In the genomic region with DNA sequence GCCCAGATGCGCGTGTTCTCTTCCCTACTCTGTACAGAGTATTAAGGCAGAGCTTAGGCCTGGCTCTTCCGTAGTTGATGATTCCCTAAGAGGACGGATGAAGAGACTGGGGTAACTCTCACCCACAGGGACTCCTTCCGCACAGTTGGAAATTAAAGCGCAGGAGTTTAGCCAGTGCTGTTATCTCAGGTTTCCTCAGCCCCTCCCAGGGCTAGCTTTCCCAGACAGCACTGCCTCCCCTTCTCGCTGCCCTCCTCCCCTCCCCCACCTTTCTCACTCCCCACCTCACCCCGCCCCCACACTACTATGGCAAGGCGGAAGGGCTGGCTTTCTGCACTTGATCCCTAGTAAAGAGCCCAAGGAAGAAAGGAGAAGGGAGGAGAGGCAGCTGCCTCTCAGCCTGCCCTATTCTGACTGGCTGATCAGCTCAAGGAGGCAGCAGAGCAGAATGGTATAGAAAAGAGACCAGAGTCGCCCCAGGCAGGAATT, we compare ENCODE assay signal across 9 mouse cellular contexts. TPM values are rescaled to one million over a fixed set of nuclear protein-coding genes. Genes with fewer than 3 reads are reported as not detected.
DNase-seq lines count a peak whose midpoint lies in the region; ATAC-seq lines count a peak whose summit lies in the region.
"Had no signal": no experiment of that assay in that cellular context is flagged by ENCODE, and none has a peak within 500 bp of the region (broad histone marks: within the 10 kb centered on the region; RNA-seq: fewer than 3 reads in every experiment).

No protein-coding gene starts in this region.

- H3K27ac ChIP-seq in heart, embryonic 12.5 days (ENCODE audit: poor library complexity, severe bottlenecking) = peak overlapping the region; percentile 78
- peak overlapping the region; percentile 83 for H3K27ac ChIP-seq in intestine, embryonic 15.5 days

- H3K9ac ChIP-seq in heart, embryonic 12.5 days = peak overlapping the region; percentile 45; the same call in 1 of the 2 replicates
- no peak overlapping the region for H3K9ac ChIP-seq in intestine, embryonic 15.5 days

- H3K27me3 ChIP-seq in heart, embryonic 12.5 days (replicated peaks) = no peaks in the 10 kb centered on the region
- no peaks in the 10 kb centered on the region for H3K27me3 ChIP-seq in intestine, embryonic 15.5 days (replicated peaks)
- H3K27me3 ChIP-seq: CH12.LX had no signal

- no peak for DNase-seq in heart, adult 8-10 months (ENCODE audit: low spot score)
- DNase-seq in embryo, embryonic 10.5 days (ENCODE audit: low spot score) = peak; percentile 85
- DNase-seq in mesoderm, embryonic 11.5 days (ENCODE audit: low read depth, low spot score) = peak; percentile 77
- no peak for DNase-seq in layer of hippocampus, adult 18-20 months (ENCODE audit: low spot score in 2 of 2)
- no peak for DNase-seq in right cerebral cortex, postnatal 36 days (ENCODE audit: low spot score in 2 of 2)

- peaks cover 6% of the 10 kb centered on the region for H3K4me1 ChIP-seq in heart, embryonic 12.5 days (replicated peaks)
- no peaks in the 10 kb centered on the region for H3K4me1 ChIP-seq in intestine, embryonic 15.5 days (replicated peaks)

- no peaks in the 10 kb centered on the region for H3K9me3 ChIP-seq in heart, embryonic 12.5 days (replicated peaks)
- H3K9me3 ChIP-seq in intestine, embryonic 15.5 days = no peaks in the 10 kb centered on the region

- ATAC-seq in heart, embryonic 12.5 days (ENCODE audit: insufficient number of reproducible peaks, low FRiP score) = peak; percentile 74
- ATAC-seq in intestine, embryonic 15.5 days = peak; percentile 76
- no peak for ATAC-seq in CD4-positive, CD25-positive, alpha-beta regulatory T cell, adult 4 months

- H3K36me3 ChIP-seq in heart, embryonic 12.5 days = no peaks in the 10 kb centered on the region
- no peaks in the 10 kb centered on the region for H3K36me3 ChIP-seq in intestine, embryonic 15.5 days

- H3K4me2 ChIP-seq in heart, embryonic 12.5 days = peak overlapping the region; percentile 64
- peak overlapping the region; percentile 50 for H3K4me2 ChIP-seq in intestine, embryonic 15.5 days (replicated peaks)

- WGBS in heart, embryonic 12.5 days = 8% methylated on average over 10 of the region's 10 CpGs
- 15% methylated on average over 9 of the region's 10 CpGs for WGBS in intestine, embryonic 15.5 days

- peak overlapping the region; percentile 34 for H3K4me3 ChIP-seq in heart, embryonic 12.5 days
- H3K4me3 ChIP-seq in intestine, embryonic 15.5 days (replicated peaks) = 0 out of 2 replicates have a peak overlapping the region, but pooled peaks have one; percentile 6

RNA-seq across cellular contexts. Expression of a gene that starts 21.5 kb away (rescaled TPM):
- 989 and 1,024 TPM in 2 replicates for polyA plus RNA-seq in heart, embryonic 12.5 days (2016; fragmentation: Nextera tagmentation; extraction: Ambion mirVana)
- total RNA-seq in heart, adult 8-10 months (2022) = 100 to 1,000 TPM; 320 to 424 (median 359) TPM
- 996 and 1,065 TPM in 2 replicates for polyA plus RNA-seq in intestine, embryonic 15.5 days (2015; fragmentation: Nextera tagmentation; extraction: Ambion mirVana)
- total RNA-seq in layer of hippocampus, adult 18-20 months (2021) = 100 to 1,000 TPM; 320 to 325 TPM
- 1,000 to 10,000 TPM; 1,213 to 1,312 TPM for polyA plus RNA-seq in CD4-positive, CD25-positive, alpha-beta regulatory T cell, adult 4 months (2017; shearing (Covaris generic))

RNA-seq across cellular contexts. Expression of a gene that starts 56.7 kb away (rescaled TPM):
- polyA plus RNA-seq in heart, embryonic 12.5 days (2016; fragmentation: Nextera tagmentation; extraction: Ambion mirVana) = 116 and 124 TPM in 2 replicates
- 10 to 100 TPM; 61.7 to 72.1 (median 66.5) TPM for total RNA-seq in heart, adult 8-10 months (2022)
- 103 and 115 TPM in 2 replicates for polyA plus RNA-seq in intestine, embryonic 15.5 days (2015; fragmentation: Nextera tagmentation; extraction: Ambion mirVana)
- total RNA-seq in layer of hippocampus, adult 18-20 months (2021) = 10 to 100 TPM; 53.5 to 57.9 TPM
- 100 to 1,000 TPM; 110 to 131 TPM for polyA plus RNA-seq in CD4-positive, CD25-positive, alpha-beta regulatory T cell, adult 4 months (2017; shearing (Covaris generic))

RNA-seq across cellular contexts. Expression of a gene that starts 56.9 kb away (rescaled TPM):
- polyA plus RNA-seq in heart, embryonic 12.5 days (2016; fragmentation: Nextera tagmentation; extraction: Ambion mirVana) = 21.8 and 24.0 TPM in 2 replicates
- total RNA-seq in heart, adult 8-10 months (2022) = 10 to 100 TPM; 14.4 to 16.6 (median 15.4) TPM
- 27.2 and 28.6 TPM in 2 replicates for polyA plus RNA-seq in intestine, embryonic 15.5 days (2015; fragmentation: Nextera tagmentation; extraction: Ambion mirVana)
- total RNA-seq in layer of hippocampus, adult 18-20 months (2021) = 10 to 100 TPM; 40.8 to 42.6 TPM
- 10 to 100 TPM; 26.8 to 28.7 TPM for polyA plus RNA-seq in CD4-positive, CD25-positive, alpha-beta regulatory T cell, adult 4 months (2017; shearing (Covaris generic))

Comparison
In these comparisons a context has a peak if more than half of its experiments do, and no peak if none do; other contexts are left out.
1. DNase-seq: peak in embryo, embryonic 10.5 days (single experiment) and mesoderm, embryonic 11.5 days (single experiment); none in heart, adult 8-10 months (single experiment), layer of hippocampus, adult 18-20 months (0 of 2) and right cerebral cortex, postnatal 36 days (0 of 2).